ENCODE assay signal across 35 mouse cellular contexts in the genomic region with DNA sequence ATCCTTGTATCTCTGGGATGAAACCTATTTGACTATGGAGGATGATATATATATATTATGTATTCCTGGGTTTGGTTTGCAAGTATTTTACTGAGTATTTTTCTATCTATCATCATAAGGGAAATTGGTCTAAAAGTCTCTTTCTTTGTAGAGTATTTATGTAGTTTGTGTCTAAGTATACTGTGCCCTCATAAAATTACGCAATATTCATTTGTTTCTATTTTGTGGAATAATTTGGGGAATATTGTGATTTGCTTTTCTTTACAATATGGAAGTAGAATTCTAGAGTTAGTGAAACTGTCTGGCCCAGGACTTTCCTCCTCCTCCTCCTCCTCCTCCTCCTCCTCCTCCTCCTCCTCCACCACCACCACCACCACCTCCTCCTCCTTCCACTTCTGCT.
"Had no signal": no experiment of that assay in that cellular context is flagged by ENCODE, and none has a peak within 500 bp of the region (broad histone marks: within the 10 kb centered on the region; RNA-seq: fewer than 3 reads in every experiment).

No protein-coding gene starts in this region.

- H3K4me1 ChIP-seq: heart, embryonic 13.5 days; heart, embryonic 15.5 days; hindbrain, embryonic 10.5 days; hindbrain, embryonic 12.5 days; hindbrain, embryonic 13.5 days; hindbrain, embryonic 15.5 days; intestine, embryonic 15.5 days; kidney, embryonic 15.5 days had no signal

- ATAC-seq: hindbrain, embryonic 16.5 days; hindbrain, postnatal 0 days; inflammation-experienced regulatory T-cells, adult 6 months; intestine, embryonic 15.5 days; intestine, embryonic 16.5 days; intestine, postnatal 0 days had no signal

- H3K27ac ChIP-seq: heart, embryonic 13.5 days; heart, embryonic 15.5 days; hindbrain, embryonic 10.5 days; hindbrain, embryonic 12.5 days; hindbrain, embryonic 13.5 days; hindbrain, embryonic 14.5 days; hindbrain, embryonic 15.5 days; hindbrain, postnatal 0 days; intestine, embryonic 15.5 days; kidney, embryonic 15.5 days; kidney, postnatal 0 days; layer of hippocampus, adult 2 months; left cerebral cortex, adult 2 months had no signal

- H3K4me2 ChIP-seq: heart, embryonic 11.5 days; heart, embryonic 12.5 days; heart, embryonic 13.5 days; heart, embryonic 15.5 days; hindbrain, embryonic 12.5 days; hindbrain, embryonic 13.5 days; hindbrain, embryonic 14.5 days; hindbrain, embryonic 15.5 days; intestine, embryonic 15.5 days; kidney, embryonic 15.5 days had no signal

- H3K9ac ChIP-seq: heart, embryonic 12.5 days; heart, embryonic 13.5 days; heart, embryonic 15.5 days; hindbrain, embryonic 12.5 days; hindbrain, embryonic 13.5 days; hindbrain, embryonic 14.5 days; hindbrain, embryonic 15.5 days; intestine, embryonic 15.5 days; kidney, embryonic 15.5 days had no signal

- DNase-seq: heart, postnatal 10 days; heart, postnatal 14 days; heart, postnatal 36 days; heart, postnatal 4 days; kidney, adult 11 months; kidney, adult 18-20 months; kidney, adult 2 months; kidney, adult 8-10 months; kidney, adult 9 months; kidney, postnatal 10 days; kidney, postnatal 14 days; kidney, postnatal 25 days; kidney, postnatal 36 days; kidney, postnatal 4 days; layer of hippocampus, adult 9-11 months; layer of hippocampus, postnatal 36 days had no signal

- H3K36me3 ChIP-seq: heart, embryonic 12.5 days; heart, embryonic 13.5 days; heart, embryonic 15.5 days; hindbrain, embryonic 10.5 days; hindbrain, embryonic 12.5 days; hindbrain, embryonic 13.5 days; hindbrain, embryonic 15.5 days; intestine, embryonic 15.5 days; kidney, embryonic 15.5 days had no signal

- H3K9me3 ChIP-seq: heart, embryonic 12.5 days; heart, embryonic 13.5 days; heart, embryonic 15.5 days; hindbrain, embryonic 10.5 days; hindbrain, embryonic 12.5 days; hindbrain, embryonic 13.5 days; hindbrain, embryonic 15.5 days; intestine, embryonic 15.5 days; kidney, embryonic 15.5 days had no signal

- H3K4me3 ChIP-seq: heart, embryonic 12.5 days; heart, embryonic 13.5 days; heart, embryonic 15.5 days; hindbrain, embryonic 10.5 days; hindbrain, embryonic 12.5 days; hindbrain, embryonic 13.5 days; hindbrain, embryonic 15.5 days; intestine, embryonic 15.5 days; kidney, embryonic 15.5 days; layer of hippocampus, adult 2 months; left cerebral cortex, adult 2 months had no signal

- H3K27me3 ChIP-seq: heart, embryonic 12.5 days; heart, embryonic 13.5 days; heart, embryonic 15.5 days; hindbrain, embryonic 12.5 days; hindbrain, embryonic 13.5 days; hindbrain, embryonic 15.5 days; intestine, embryonic 15.5 days; kidney, embryonic 15.5 days had no signal
